Mouse (Mus musculus) liver, embryonic 14 days (tissue): ENCODE results near the gene Esr2. TPM values are rescaled to one million over a fixed set of nuclear protein-coding genes. Genes with fewer than 3 reads are reported as not detected.

Source experiments
- polyA plus RNA-seq: library from polyadenylated mRNA; depleted of rRNA; stranded (reverse); fragments of >200 nt; gene quantifications from 2 replicates; pipeline ENCODE4 v1.2.3, GENCODE M21; 2012; rRNA removed

The Esr2 gene
- polyA plus RNA-seq, result 0.02 TPM in 2 replicates

GRCm38 (mm10) chr12:76177000-76177863 lies at the start of gene Esr2:
TSS of gene Esr2 (minus strand) at chr12:76177259.

Other genes with a start within 250 kb of the Esr2 start
- 0.05 and 0.06 TPM in 2 replicates for gene Tex21, start 69.5 kb upstream of the Esr2 start, polyA plus RNA-seq
- 57.8 and 62.8 TPM in 2 replicates for gene Mthfd1, start 78.0 kb upstream of the Esr2 start, polyA plus RNA-seq
- 0.38 and 0.44 TPM in 2 replicates for gene Akap5, start 147.6 kb upstream of the Esr2 start, polyA plus RNA-seq
- 4.9 and 5.5 TPM in 2 replicates for gene Zbtb25, start 192.3 kb upstream of the Esr2 start, polyA plus RNA-seq
- 2.8 and 3.0 TPM in 2 replicates for gene Zbtb1, start 193.0 kb upstream of the Esr2 start, polyA plus RNA-seq
- gene Hspa2, start 226.9 kb upstream of the Esr2 start, polyA plus RNA-seq, result 1.2 and 1.3 TPM in 2 replicates
- 0.02 and 0.05 TPM in 2 replicates for gene Ppp1r36, start 240.3 kb upstream of the Esr2 start, polyA plus RNA-seq